ENCODE assay signal across 24 mouse cellular contexts in genomic region chr10:26364942-26365341, GRCm38 (mm10).
"Had no signal": no experiment of that assay in that cellular context is flagged by ENCODE, and none has a peak within 500 bp of the region (broad histone marks: within the 10 kb centered on the region; RNA-seq: fewer than 3 reads in every experiment).

No protein-coding gene starts in this region.

- H3K9ac ChIP-seq: heart, embryonic 12.5 days; hindbrain, embryonic 12.5 days; hindbrain, embryonic 14.5 days; intestine, embryonic 15.5 days; limb, embryonic 12.5 days had no signal

- H3K36me3 ChIP-seq: intestine, embryonic 15.5 days had no signal

- H3K27me3 ChIP-seq: heart, embryonic 12.5 days; hindbrain, embryonic 12.5 days; intestine, embryonic 15.5 days; limb, embryonic 12.5 days had no signal

- H3K4me2 ChIP-seq: heart, embryonic 12.5 days; hindbrain, embryonic 12.5 days; hindbrain, embryonic 14.5 days; intestine, embryonic 15.5 days; limb, embryonic 12.5 days had no signal

- H3K27ac ChIP-seq: gastrocnemius, adult 2 months; heart, embryonic 10.5 days; hindbrain, embryonic 10.5 days; hindbrain, embryonic 12.5 days; hindbrain, embryonic 14.5 days; intestine, embryonic 15.5 days; layer of hippocampus, adult 2 months; left cerebral cortex, adult 2 months; limb, embryonic 10.5 days; limb, embryonic 12.5 days had no signal

- DNase-seq: gastrocnemius, adult 2 months; gastrocnemius, postnatal 10 days; gastrocnemius, postnatal 25 days; heart, adult 18-20 months; heart, postnatal 10 days; heart, postnatal 4 days; kidney, adult 18-20 months; kidney, adult 8-10 months; kidney, postnatal 10 days; kidney, postnatal 25 days; kidney, postnatal 4 days; liver had no signal

- H3K9me3 ChIP-seq: heart, embryonic 10.5 days; heart, embryonic 12.5 days; hindbrain, embryonic 10.5 days; hindbrain, embryonic 12.5 days; intestine, embryonic 15.5 days; limb, embryonic 10.5 days; limb, embryonic 12.5 days had no signal

- H3K4me1 ChIP-seq: hindbrain, embryonic 10.5 days; intestine, embryonic 15.5 days; limb, embryonic 10.5 days; limb, embryonic 12.5 days had no signal

- H3K4me3 ChIP-seq: gastrocnemius, adult 2 months; heart, embryonic 10.5 days; heart, embryonic 12.5 days; hindbrain, embryonic 10.5 days; hindbrain, embryonic 12.5 days; intestine, embryonic 15.5 days; layer of hippocampus, adult 2 months; left cerebral cortex, adult 2 months; limb, embryonic 10.5 days; limb, embryonic 12.5 days had no signal

- ATAC-seq: hindbrain, embryonic 16.5 days; intestine, embryonic 15.5 days; intestine, postnatal 0 days had no signal
